In the genomic region with DNA sequence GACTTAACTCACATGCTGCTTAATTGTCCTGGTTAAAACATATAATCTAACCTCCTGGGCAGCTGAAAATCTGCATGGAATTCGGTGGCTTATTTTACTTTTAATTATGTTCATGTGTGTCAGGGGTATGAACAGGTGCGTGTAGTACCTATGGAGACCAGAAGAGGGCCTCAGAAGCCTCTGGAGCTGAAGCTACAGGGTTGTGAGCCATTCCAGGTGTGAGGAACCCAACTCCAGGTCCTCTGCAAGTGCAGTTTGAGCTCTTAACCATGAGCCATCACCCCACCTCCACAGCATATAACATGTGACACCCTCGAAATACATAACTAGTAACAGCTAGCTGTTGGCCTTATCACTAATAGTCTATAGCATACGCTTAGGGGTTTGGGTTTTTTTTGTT, we compare ENCODE assay signal across 9 mouse cellular contexts. TPM values are rescaled to one million over a fixed set of nuclear protein-coding genes. Genes with fewer than 3 reads are reported as not detected.
DNase-seq lines count a peak whose midpoint lies in the region; ATAC-seq and TF ChIP-seq lines count a peak whose summit lies in the region.
"Had no signal": no experiment of that assay in that cellular context is flagged by ENCODE, and none has a peak within 500 bp of the region (broad histone marks: within the 10 kb centered on the region; RNA-seq: fewer than 3 reads in every experiment).

No protein-coding gene starts in this region.

- H3K27me3 ChIP-seq in kidney, embryonic 14.5 days (ENCODE audit: control insufficient read depth, insufficient read depth, low read length), result no peaks in the 10 kb centered on the region
- H3K27me3 ChIP-seq in CH12.LX (replicated peaks), result no peaks in the 10 kb centered on the region
- H3K27me3 ChIP-seq in small intestine, adult 2 months (ENCODE audit: control insufficient read depth, insufficient read depth, low read length), result no peaks in the 10 kb centered on the region
- H3K27me3 ChIP-seq: heart, embryonic 13.5 days had no signal

- H3K36me3 ChIP-seq in kidney, embryonic 14.5 days (ENCODE audit: control insufficient read depth, insufficient read depth, low read length), result peaks cover 24% of the 10 kb centered on the region; the same call in 1 of the 2 replicates
- peaks cover 67 to 90% of the 10 kb centered on the region in 2 experiments for H3K36me3 ChIP-seq in CH12.LX (replicated peaks in 1 of 2; ENCODE audit: control insufficient read depth in 1 of 2, insufficient read depth in 1 of 2, low read length in 1 of 2)
- peaks cover 12% of the 10 kb centered on the region; the same call in 1 of the 2 replicates for H3K36me3 ChIP-seq in small intestine, adult 2 months (ENCODE audit: control insufficient read depth, insufficient read depth, low read length)

- no peak for TF ChIP-seq EP300 in CH12.LX (IDR thresholded peaks at IDR 0.05; ENCODE audit: low read length)

- 0 out of 2 replicates have a peak, but pooled peaks cover 3% of the 10 kb centered on the region for H3K4me1 ChIP-seq in kidney, embryonic 14.5 days (ENCODE audit: control insufficient read depth, insufficient read depth, low read length)
- H3K4me1 ChIP-seq in CH12.LX (ENCODE audit: control insufficient read depth in 1 of 2, insufficient read depth in 2 of 2), result no peaks in the 10 kb centered on the region
- no peaks in the 10 kb centered on the region for H3K4me1 ChIP-seq in small intestine, adult 2 months (ENCODE audit: control insufficient read depth, insufficient read depth, insufficient read length, low read length)
- H3K4me1 ChIP-seq: heart, embryonic 13.5 days had no signal

- H3K27ac ChIP-seq in kidney, embryonic 14.5 days (ENCODE audit: low read depth, low read length), result no peak overlapping the region
- no peak overlapping the region for H3K27ac ChIP-seq in CH12.LX (ENCODE audit: insufficient read depth, low read depth)
- H3K27ac ChIP-seq in small intestine, adult 2 months (ENCODE audit: insufficient read depth, low read depth, low read length), result no peak overlapping the region
- H3K27ac ChIP-seq: heart, embryonic 13.5 days; midbrain, embryonic 12.5 days had no signal

- no peaks in the 10 kb centered on the region for H3K79me2 ChIP-seq in CH12.LX (replicated peaks; ENCODE audit: control insufficient read depth, extremely low read depth, insufficient read depth, poor library complexity, severe bottlenecking)

- no peak overlapping the region for H3K9ac ChIP-seq in kidney, embryonic 14.5 days (ENCODE audit: low read depth, low read length)
- no peak overlapping the region for H3K9ac ChIP-seq in CH12.LX (ENCODE audit: insufficient read depth, low read depth)
- H3K9ac ChIP-seq: heart, embryonic 13.5 days; midbrain, embryonic 12.5 days had no signal

- WGBS in kidney, embryonic 14.5 days, result 66% methylated on average over 4 of the region's 4 CpGs
- WGBS in small intestine, adult 2 months, result 78% methylated on average over 4 of the region's 4 CpGs

- dilution Hi-C loops in CH12.LX (cut with MboI; ENCODE audit: extremely low pct_ligation_motif_present, extremely low pct_unique_long_range_greater_than_20kb, low sequenced_read_pairs), result no loop called here

- no peak overlapping the region for H3K4me2 ChIP-seq in kidney, embryonic 14.5 days (replicated peaks; ENCODE audit: low read depth, low read length)
- H3K4me2 ChIP-seq in CH12.LX (ENCODE audit: insufficient read depth, low read depth, poor library complexity, severe bottlenecking), result no peak overlapping the region
- H3K4me2 ChIP-seq: heart, embryonic 13.5 days; midbrain, embryonic 12.5 days had no signal

- TF ChIP-seq POLR2A in CH12.LX (IDR thresholded peaks at IDR 0.05; ENCODE audit: low read depth, low read length), result no peak
- TF ChIP-seq POLR2A in small intestine, adult 2 months (IDR thresholded peaks at IDR 0.05; ENCODE audit: low read depth, low read length), result no peak

- in situ Hi-C loops in CH12.LX (cut with MboI; ENCODE audit: low pct_ligation_motif_present, low pct_unique_long_range_greater_than_20kb, low sequenced_read_pairs), result no loop called here

- no peak for ATAC-seq in kidney, embryonic 14.5 days (ENCODE audit: low FRiP score, low TSS enrichment)
- ATAC-seq in erythroid progenitor cell, adult 5-6 weeks (replicated peaks; ENCODE audit: low FRiP score, poor library complexity, severe bottlenecking), result no peak

- no peak overlapping the region for H3K4me3 ChIP-seq in kidney, embryonic 14.5 days (ENCODE audit: low read length)
- H3K4me3 ChIP-seq in CH12.LX (replicated peaks in 1 of 3; ENCODE audit: low read depth in 2 of 3, low read length in 2 of 3, poor library complexity in 1 of 3), result no peak overlapping the region
- H3K4me3 ChIP-seq in small intestine, adult 2 months (ENCODE audit: low read depth, low read length), result no peak overlapping the region
- H3K4me3 ChIP-seq: heart, embryonic 13.5 days; midbrain, embryonic 12.5 days had no signal

- H3K9me3 ChIP-seq in kidney, embryonic 14.5 days (ENCODE audit: control insufficient read depth, low read length), result no peaks in the 10 kb centered on the region
- no peaks in the 10 kb centered on the region for H3K9me3 ChIP-seq in CH12.LX (replicated peaks; ENCODE audit: low read length)
- H3K9me3 ChIP-seq: heart, embryonic 13.5 days; midbrain, embryonic 12.5 days had no signal

- peak; percentile 80 for TF ChIP-seq RAD21 in CH12.LX (IDR thresholded peaks at IDR 0.05; ENCODE audit: low read depth, low read length)

- TF ChIP-seq CTCF in CH12.LX (conservative IDR thresholded peaks at IDR 0.05 in 1 of 2, IDR thresholded peaks at IDR 0.05 in 1 of 2; ENCODE audit: low read depth in 2 of 2, low read length in 2 of 2), result peak; percentile 82 to 84
- peak; percentile 81; the same call in 1 of the 2 replicates for TF ChIP-seq CTCF in small intestine, adult 2 months (IDR thresholded peaks at IDR 0.05; ENCODE audit: extremely low read depth, insufficient read length, insufficient replicate concordance, low read depth, low read length)

- DNase-seq in kidney, adult 9 months, result peak; percentile 55
- peak; percentile 59 for DNase-seq in CH12.LX (ENCODE audit: extremely low read depth)
- peak; percentile 67 for DNase-seq in NIH3T3 (ENCODE audit: low read depth)
- DNase-seq in induced T-regulatory cell, adult 2 months (ENCODE audit: low read depth), result peak; percentile 77

TF ChIP-seq in CH12.LX, 34 proteins besides CTCF, POLR2A, EP300 and RAD21:
- no peak for TF ChIP-seq JUN (IDR thresholded peaks at IDR 0.05; ENCODE audit: insufficient read depth, low read depth, low read length)
- peak; percentile 92 for TF ChIP-seq SMC3 (IDR thresholded peaks at IDR 0.05; ENCODE audit: low read depth, low read length)
- peak; percentile 45; the same call in 1 of the 2 replicates for TF ChIP-seq ZC3H11A (IDR thresholded peaks at IDR 0.05; ENCODE audit: low read depth, low read length)

RNA-seq across cellular contexts. Expression of a gene that starts 47.6 kb away (rescaled TPM):
- 79.0 and 95.4 TPM in 2 replicates for polyA plus RNA-seq in kidney, embryonic 14.5 days (2014; fragmentation: Nextera tagmentation; extraction: Ambion mirVana)
- total RNA-seq in CH12.LX (2012; rRNA removed), result 34.6 and 38.5 TPM in 2 replicates
- total RNA-seq in CH12.LX (2014; rRNA removed), result 39.1 and 42.6 TPM in 2 replicates
- 41.0 and 49.9 TPM in 2 replicates for polyA plus RNA-seq in CH12.LX (2012; ENCODE audit: insufficient read length, low read depth)
- 48.6 and 70.2 TPM in 2 replicates for polyA plus RNA-seq in small intestine, adult 2 months (2012; rRNA removed)
- total RNA-seq in erythroid progenitor cell, adult 5-6 weeks (2015; ENCODE audit: low replicate concordance), result 16.3 and 28.1 TPM in 2 replicates
- total RNA-seq in erythroid progenitor cell, adult 5-6 weeks (2017; ENCODE audit: low replicate concordance), result 13.1 and 17.7 TPM in 2 replicates
